Mouse (Mus musculus) midbrain, embryonic 16.5 days (tissue): ENCODE data around the gene Apbb2. TPM values are rescaled to one million over a fixed set of nuclear protein-coding genes. Genes with fewer than 3 reads are reported as not detected.

ENCODE experiments used
- ATAC-seq: fragments of 200-750 bp; cut with Nextera tagmentation; 2 replicates; pipeline ENCODE4 v1.8.0; 2017; ENCODE audit warnings: moderate TSS enrichment
- H3K27ac ChIP-seq: fragments of 300-500 bp; sonication (generic); 2 replicates; pipeline ENCODE4 v1.5.1; 2014; ENCODE audit warnings: mild to moderate bottlenecking, low read length, mixed read lengths
- H3K27me3 ChIP-seq: fragments of 300-500 bp; sonication (generic); 2 replicates; pipeline ENCODE4 v1.6.1; 2014; ENCODE audit warnings: low read depth, low read length, mixed read lengths; ENCODE audit not compliant: control insufficient read depth, insufficient read depth
- H3K36me3 ChIP-seq: fragments of 300-500 bp; sonication (generic); 2 replicates; pipeline ENCODE4 v1.6.1; 2014; ENCODE audit warnings: mild to moderate bottlenecking, low read length, moderate library complexity, mixed read lengths; ENCODE audit not compliant: control insufficient read depth, insufficient read depth
- H3K4me1 ChIP-seq: fragments of 300-500 bp; sonication (generic); 2 replicates; pipeline ENCODE4 v1.6.1; 2014; ENCODE audit warnings: mild to moderate bottlenecking, low read length, mixed read lengths; ENCODE audit not compliant: control insufficient read depth, insufficient read depth
- H3K4me2 ChIP-seq: fragments of 300-500 bp; sonication (generic); 2 replicates; pipeline ENCODE4 v1.6.1; 2014; ENCODE audit warnings: mild to moderate bottlenecking, low read length, mixed read lengths
- H3K4me3 ChIP-seq: fragments of 300-500 bp; sonication (generic); 2 replicates; pipeline ENCODE4 v1.5.1; 2014; ENCODE audit warnings: low read depth, mild to moderate bottlenecking, low read length, moderate library complexity, mixed read lengths
- H3K9ac ChIP-seq: fragments of 300-500 bp; sonication (generic); 2 replicates; pipeline ENCODE4 v1.6.1; 2014; ENCODE audit warnings: low read depth, low read length, mixed read lengths
- H3K9me3 ChIP-seq: fragments of 300-500 bp; sonication (generic); replicated peaks from 2 replicates; pipeline ENCODE4 v1.6.1; 2014; ENCODE audit warnings: mild to moderate bottlenecking, low read length, mixed read lengths; ENCODE audit not compliant: control insufficient read depth, poor library complexity, severe bottlenecking
- WGBS: fragments of 180-500 bp; shearing (Covaris S2); extraction: QIAGEN DNeasy Blood & Tissue Kit; methylation state at CpG from one replicate; pipeline ENCODE4 v1.1.7; 2014; 5-methylcytosine and 5-hydroxymethylcytosine counted together
- polyA plus RNA-seq: library from polyadenylated mRNA; unstranded; fragments of >200 nt; fragmentation: Nextera tagmentation; extraction: Ambion mirVana; gene quantifications from 2 replicates; pipeline ENCODE4 v1.2.1, GENCODE M21; 2015

Gene Apbb2
- polyA plus RNA-seq: 107 and 108 TPM in 2 replicates

DNA sequence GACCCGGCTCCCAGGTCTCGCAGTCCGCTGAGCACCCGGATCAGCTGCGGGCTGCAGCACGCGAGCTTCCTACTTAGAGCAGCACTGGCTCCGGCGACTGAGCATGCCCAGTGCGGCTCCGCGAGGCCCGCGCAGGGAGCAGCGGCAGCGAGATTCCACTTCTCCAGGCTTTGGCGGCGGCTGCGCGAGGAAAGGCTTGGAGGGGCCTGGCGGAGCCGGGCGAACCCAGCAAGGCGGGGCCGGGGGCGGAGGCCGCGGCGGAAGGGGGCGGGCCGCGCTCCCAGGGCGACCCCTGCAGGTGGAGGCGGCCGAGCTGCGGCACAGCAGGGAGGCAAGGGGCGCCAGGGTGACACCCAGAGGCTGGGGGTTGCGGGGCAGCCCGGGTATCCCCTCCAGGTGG, at the start of gene Apbb2:
TSS of gene Apbb2 (minus strand) at position 188 of the 400 bp plus-strand sequence.
- Histone ChIP-seq H3K9ac (peak within 1 kb of the TSS; percentile 95), H3K9me3 (no peaks in the 10 kb centered on the region), H3K27ac (peak within 1 kb of the TSS; percentile 95), H3K27me3 (no peaks in the 10 kb centered on the region), H3K4me2 (peak within 1 kb of the TSS; percentile 71), H3K4me3 (peak within 1 kb of the TSS; percentile 90), H3K4me1 (peaks cover 33% of the 10 kb centered on the region), H3K36me3 (no peaks in the 10 kb centered on the region)
- ATAC-seq: peak; percentile 97
- 1% methylated on average over 33 of the region's 39 CpGs for WGBS

DNA sequence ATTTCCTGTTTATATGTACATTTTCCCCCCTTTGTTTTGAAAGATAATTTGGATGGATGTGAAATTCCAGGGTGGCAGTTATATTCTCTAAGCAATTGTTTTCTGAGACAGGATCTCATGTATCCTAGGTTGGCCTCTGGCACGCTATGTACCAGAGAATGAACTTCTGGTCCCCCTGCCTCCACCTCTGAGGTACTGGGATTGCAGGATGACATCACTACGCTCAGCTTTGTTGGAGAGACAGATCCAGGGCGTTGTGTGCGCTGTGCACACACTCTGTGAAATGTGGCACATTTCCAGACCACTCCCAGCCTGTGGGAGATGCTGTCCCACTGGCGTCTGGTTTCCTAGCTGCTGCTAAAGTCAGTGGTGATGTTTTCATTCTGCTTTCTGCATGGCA, 35.6 kb upstream of the Apbb2 start:
- ATAC-seq: no peak

DNA sequence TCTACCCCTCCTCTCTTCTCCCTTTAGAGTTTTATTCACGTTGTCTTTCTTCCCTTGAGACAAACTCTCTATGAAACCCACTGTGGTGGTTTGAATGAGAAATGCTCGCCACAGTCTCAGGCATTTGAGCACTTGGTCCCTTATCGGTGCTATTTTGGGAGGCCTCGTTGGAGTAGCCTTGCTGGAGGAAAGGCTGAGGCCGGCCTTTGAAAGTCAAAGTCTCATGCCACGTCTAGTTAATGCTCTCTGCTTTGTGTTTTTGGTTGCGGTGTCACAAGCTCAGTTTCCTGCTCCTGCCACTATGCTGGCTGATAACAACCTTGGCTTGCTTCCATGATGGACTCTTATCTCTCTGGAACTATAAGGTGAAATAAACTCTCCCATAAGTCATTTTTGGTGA, 28.9 kb upstream of the Apbb2 start:
- 67% methylated on average over 7 of the region's 7 CpGs for WGBS
- Histone ChIP-seq H3K4me2 (no peak overlapping the region), H3K4me3 (no peak overlapping the region), H3K36me3 (no peaks in the 10 kb centered on the region), H3K9me3 (no peaks in the 10 kb centered on the region), H3K27me3 (no peaks in the 10 kb centered on the region), H3K4me1 (no peaks in the 10 kb centered on the region), H3K27ac (no peak overlapping the region), H3K9ac (no peak overlapping the region)
- no peak for ATAC-seq

More for the DNA sequence above, 35.6 kb upstream of the Apbb2 start:
- no peak overlapping the region for H3K27ac ChIP-seq
- no peaks in the 10 kb centered on the region for H3K9me3 ChIP-seq
- no peak overlapping the region for H3K4me2 ChIP-seq
- H3K9ac ChIP-seq: no peak overlapping the region
- H3K36me3 ChIP-seq: no peaks in the 10 kb centered on the region
- H3K27me3 ChIP-seq: no peaks in the 10 kb centered on the region
- 60% methylated on average over 5 of the region's 5 CpGs for WGBS
- no peaks in the 10 kb centered on the region for H3K4me1 ChIP-seq
- no peak overlapping the region for H3K4me3 ChIP-seq

DNA sequence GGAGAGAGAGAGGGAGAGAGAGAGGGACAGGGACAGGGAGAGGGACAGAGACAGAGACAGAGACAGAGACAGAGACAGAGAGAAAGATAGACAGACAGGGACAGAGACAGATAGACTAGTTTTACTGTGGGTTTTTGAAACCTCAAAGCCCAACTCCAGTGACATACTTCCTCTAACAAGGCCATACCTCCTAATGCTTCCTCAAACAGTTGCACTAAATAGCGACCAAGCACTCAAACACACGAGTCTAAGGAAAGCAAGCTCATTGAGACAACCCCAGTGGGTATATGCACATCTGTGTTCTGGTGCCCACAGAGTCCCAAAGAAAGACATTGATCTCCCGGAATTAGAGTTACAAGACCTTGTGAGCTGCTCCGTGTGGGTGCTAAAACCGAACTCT, 24.7 kb upstream of the Apbb2 start:
- Histone ChIP-seq H3K27ac (no peak overlapping the region), H3K4me2 (no peak overlapping the region), H3K9ac (no peak overlapping the region), H3K36me3 (no peaks in the 10 kb centered on the region), H3K4me3 (no peak overlapping the region), H3K4me1 (no peaks in the 10 kb centered on the region), H3K27me3 (no peaks in the 10 kb centered on the region), H3K9me3 (peaks cover 5% of the 10 kb centered on the region; the same call in 1 of the 2 replicates)
- WGBS: 85% methylated on average over 5 of the region's 5 CpGs
- no peak for ATAC-seq

DNA sequence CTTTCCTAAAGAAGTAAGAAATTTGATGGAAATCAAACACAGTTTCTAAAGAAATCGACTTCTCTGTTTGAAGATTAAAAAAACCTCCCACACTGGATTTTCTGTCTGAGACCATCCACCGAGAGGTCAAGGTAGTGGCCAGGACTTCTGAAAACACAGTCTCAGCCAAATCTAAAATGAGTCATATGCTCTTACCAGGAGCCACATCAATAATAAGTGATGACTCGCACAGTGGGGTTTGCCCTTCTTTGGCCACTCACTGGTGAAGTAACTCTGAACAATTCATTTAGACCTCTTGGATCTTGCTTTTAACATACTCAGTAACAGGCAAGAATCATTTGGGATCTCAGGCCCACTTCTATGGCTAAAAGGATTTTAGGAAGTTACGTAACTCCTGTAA, 23.6 kb upstream of the Apbb2 start:
- 90% methylated on average over 4 of the region's 4 CpGs for WGBS
- Histone ChIP-seq H3K9me3 (peaks cover 5% of the 10 kb centered on the region; the same call in 1 of the 2 replicates), H3K27me3 (no peaks in the 10 kb centered on the region), H3K4me1 (no peaks in the 10 kb centered on the region), H3K27ac (no peak overlapping the region), H3K4me2 (no peak overlapping the region), H3K9ac (no peak overlapping the region), H3K36me3 (no peaks in the 10 kb centered on the region), H3K4me3 (no peak overlapping the region)
- no peak for ATAC-seq

DNA sequence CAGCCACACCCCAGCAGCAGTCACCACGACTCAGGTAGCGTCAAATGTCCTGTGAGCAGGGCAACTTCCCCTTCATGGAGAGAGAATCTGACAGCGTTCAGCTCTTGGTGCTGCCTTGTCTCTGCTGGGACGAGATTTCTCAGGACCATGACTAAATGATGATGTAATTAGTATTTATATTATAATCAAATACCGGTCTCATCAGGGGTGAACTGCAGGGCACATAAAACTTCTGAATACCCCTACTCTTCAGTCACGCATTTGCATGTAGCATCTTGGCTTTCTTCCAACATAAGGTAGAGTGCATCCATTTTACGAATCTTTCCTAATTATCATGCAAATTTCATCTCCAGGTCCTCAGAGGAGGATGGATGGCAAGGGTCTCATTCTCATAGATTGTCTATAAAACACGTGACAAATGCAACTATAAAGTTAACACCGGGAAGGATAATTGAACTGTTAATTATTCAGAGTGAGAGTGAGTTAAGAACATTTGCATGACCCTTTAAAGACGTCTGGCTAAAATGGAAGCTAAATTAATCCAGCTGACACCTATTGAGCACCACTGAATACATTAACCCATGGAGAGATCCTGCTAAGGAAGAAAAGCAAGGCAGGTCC, 17.0 kb upstream of the Apbb2 start:
- Histone ChIP-seq H3K27me3 (no peaks in the 10 kb centered on the region), H3K4me1 (no peaks in the 10 kb centered on the region), H3K4me3 (no peak overlapping the region), H3K9ac (no peak overlapping the region), H3K36me3 (no peaks in the 10 kb centered on the region), H3K9me3 (no peaks in the 10 kb centered on the region), H3K27ac (no peak overlapping the region), H3K4me2 (no peak overlapping the region)
- WGBS: 48% methylated on average over 10 of the region's 10 CpGs
- no peak for ATAC-seq

DNA sequence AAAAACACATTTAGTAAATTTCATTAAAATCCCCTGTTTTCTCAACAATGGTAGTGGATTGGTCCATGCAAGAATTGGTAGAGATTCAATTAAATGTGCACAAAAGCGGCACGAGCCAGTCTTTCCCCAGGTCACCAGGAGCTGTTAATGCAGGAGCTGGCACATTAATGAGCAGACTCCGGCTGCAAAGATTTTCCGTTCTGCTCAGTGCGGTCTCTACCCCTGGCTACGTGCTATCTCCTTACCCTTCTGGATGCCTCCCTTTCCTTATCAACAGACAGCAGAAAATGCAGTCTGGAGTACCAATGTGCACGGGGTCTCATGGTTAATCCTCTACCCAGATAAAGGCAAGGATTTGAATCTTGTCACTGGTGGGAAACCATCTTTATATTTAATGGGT, 9.2 kb upstream of the Apbb2 start:
- H3K27me3 ChIP-seq: no peaks in the 10 kb centered on the region
- ATAC-seq: peak; percentile 85
- no peak overlapping the region for H3K4me3 ChIP-seq
- peak overlapping the region; percentile 63 for H3K27ac ChIP-seq
- 0 out of 2 replicates have a peak overlapping the region, but pooled peaks have one; percentile 14 for H3K4me2 ChIP-seq
- H3K36me3 ChIP-seq: no peaks in the 10 kb centered on the region
- 0 out of 2 replicates have a peak, but pooled peaks cover 3% of the 10 kb centered on the region for H3K4me1 ChIP-seq
- no peak overlapping the region for H3K9ac ChIP-seq
- 20% methylated on average over 7 of the region's 7 CpGs for WGBS
- no peaks in the 10 kb centered on the region for H3K9me3 ChIP-seq

DNA sequence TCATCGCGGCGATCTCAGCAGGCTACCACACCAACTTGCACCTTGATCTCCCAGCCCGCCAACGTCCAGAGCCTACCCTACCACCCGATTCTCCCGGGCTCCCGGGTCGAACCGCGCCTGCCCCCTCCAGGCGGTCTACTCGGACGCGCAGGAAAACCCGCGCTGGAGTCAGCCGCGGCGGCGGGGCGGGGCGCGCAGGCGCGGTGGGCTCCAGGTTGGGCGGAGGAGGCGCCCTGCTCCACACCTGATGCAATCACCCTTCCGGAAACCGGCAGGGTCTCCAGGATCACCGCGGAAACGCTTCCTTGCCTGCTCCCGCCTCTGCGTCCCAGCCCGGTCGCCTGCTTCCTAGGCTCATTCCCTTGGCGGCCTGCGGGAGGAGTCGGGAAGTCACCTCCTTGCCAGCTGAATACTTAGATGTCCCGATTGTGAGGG, 1.6 kb upstream of the Apbb2 start:
- under 1% methylated on average over 40 of the region's 41 CpGs for WGBS
- ATAC-seq: peak; percentile 77

DNA sequence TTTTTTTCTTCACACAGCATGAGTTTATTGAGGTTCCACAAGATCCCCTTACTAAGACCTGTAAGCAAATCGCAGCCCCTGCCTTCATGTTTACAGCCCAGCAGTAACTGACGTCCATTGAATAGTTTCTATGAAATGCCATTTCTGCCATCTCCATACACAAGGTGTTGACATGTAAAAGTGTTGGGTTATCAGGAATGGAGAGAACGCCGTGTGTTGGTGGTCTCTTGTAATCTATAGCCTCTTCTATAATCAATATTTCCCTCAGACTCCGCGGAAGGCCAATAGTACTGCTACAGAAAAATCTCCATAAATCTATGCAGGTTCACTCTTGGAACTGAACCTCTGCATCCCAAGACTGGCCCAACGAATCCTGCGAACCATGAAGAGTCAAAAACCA, 1.1 kb upstream of the Apbb2 start:
- H3K27ac ChIP-seq: peak overlapping the region; percentile 77
- H3K9ac ChIP-seq: peak overlapping the region; percentile 70
- no peaks in the 10 kb centered on the region for H3K36me3 ChIP-seq
- H3K9me3 ChIP-seq: no peaks in the 10 kb centered on the region
- peaks cover 28% of the 10 kb centered on the region for H3K4me1 ChIP-seq
- no peaks in the 10 kb centered on the region for H3K27me3 ChIP-seq
- peak overlapping the region; percentile 71 for H3K4me2 ChIP-seq
- peak overlapping the region; percentile 64 for H3K4me3 ChIP-seq
- no peak for ATAC-seq
- 40% methylated on average over 8 of the region's 8 CpGs for WGBS

More for the DNA sequence above, 1.6 kb upstream of the Apbb2 start:
- H3K4me2 ChIP-seq: peak overlapping the region; percentile 71
- H3K9me3 ChIP-seq: no peaks in the 10 kb centered on the region
- H3K27ac ChIP-seq: peak overlapping the region; percentile 77
- peak overlapping the region; percentile 64 for H3K4me3 ChIP-seq
- peak overlapping the region; percentile 70 for H3K9ac ChIP-seq
- H3K27me3 ChIP-seq: no peaks in the 10 kb centered on the region
- H3K4me1 ChIP-seq: peaks cover 27% of the 10 kb centered on the region
- no peaks in the 10 kb centered on the region for H3K36me3 ChIP-seq
